In the genomic region with DNA sequence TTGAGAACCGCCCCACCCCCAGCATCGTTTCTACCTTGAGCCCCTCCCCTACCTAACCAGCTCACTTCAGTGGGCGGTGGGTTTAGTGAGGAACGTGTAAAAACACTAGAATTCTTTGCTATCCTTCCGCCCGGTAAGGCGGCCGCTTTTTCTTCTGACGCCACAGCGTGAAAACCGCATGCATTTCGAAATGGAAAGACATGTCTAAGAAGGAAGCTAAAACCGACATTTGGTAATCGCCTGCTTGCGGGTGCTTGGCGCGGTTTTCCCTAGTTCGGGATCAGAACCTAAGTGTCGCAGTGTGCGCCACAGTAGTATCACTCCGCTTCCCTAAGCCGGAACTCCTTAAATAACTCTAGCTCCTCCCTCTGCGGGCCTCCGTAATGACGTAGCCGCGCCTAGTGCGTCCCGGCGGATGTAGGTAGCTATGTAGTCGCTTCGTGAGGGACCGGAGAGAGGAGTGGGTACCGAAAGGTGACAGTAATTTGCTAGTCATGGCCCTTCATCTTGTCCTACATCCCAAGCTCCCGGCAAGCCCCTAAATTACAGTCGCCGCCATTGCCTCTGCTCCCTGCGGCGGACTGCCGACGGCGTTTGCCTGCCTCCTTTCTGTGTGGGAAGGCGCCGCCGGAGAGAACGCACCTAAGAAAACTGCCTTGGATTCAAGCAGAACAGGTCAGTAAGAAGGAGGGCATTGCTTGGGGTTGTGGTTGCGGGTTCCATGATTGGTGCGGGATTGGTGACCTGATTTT, we compare ENCODE assay signal across 8 mouse cellular contexts. TPM values are rescaled to one million over a fixed set of nuclear protein-coding genes. Genes with fewer than 3 reads are reported as not detected.
DNase-seq lines count a peak whose midpoint lies in the region; ATAC-seq and TF ChIP-seq lines count a peak whose summit lies in the region.

A gene (plus strand): TSS at position 430 of the 752 bp plus-strand sequence.
A gene (plus strand): TSS at position 430 of the 752 bp plus-strand sequence.

- peak within 1 kb of the TSS; percentile 83 for H3K27ac ChIP-seq in embryonic facial prominence, embryonic 14.5 days (replicated peaks; ENCODE audit: low read depth, low read length)
- peak within 1 kb of the TSS; percentile 84 for H3K27ac ChIP-seq in heart, adult 2 months
- H3K27ac ChIP-seq in limb, embryonic 13.5 days: peak within 1 kb of the TSS; percentile 80
- peak within 1 kb of the TSS; percentile 95 for H3K27ac ChIP-seq in midbrain, embryonic 16.5 days (ENCODE audit: low read length)

- peak; percentile 88 for DNase-seq in 3T3-L1 (ENCODE audit: low read depth, low spot score)
- peak; percentile 49 to 64 for DNase-seq in adrenal gland, postnatal 4 days (ENCODE audit: low spot score in 2 of 2)
- peak; percentile 96 for DNase-seq in embryonic facial prominence, embryonic 14.5 days (ENCODE audit: low spot score)
- peak; percentile 89 for DNase-seq in heart, adult 2 months
- DNase-seq in kidney, adult 8-10 months: peak; percentile 89 to 92
- DNase-seq in spleen, postnatal 10 days (ENCODE audit: low spot score in 2 of 2): peak; percentile 66 to 86

- H3K27me3 ChIP-seq in embryonic facial prominence, embryonic 14.5 days (replicated peaks; ENCODE audit: control insufficient read depth, insufficient read depth, low read length): peaks cover 14% of the 10 kb centered on the region; the same call in 1 of the 2 replicates
- H3K27me3 ChIP-seq in heart, adult 2 months (ENCODE audit: control insufficient read depth, insufficient read depth, low read length): no peaks in the 10 kb centered on the region
- peaks cover 18% of the 10 kb centered on the region; the same call in 1 of the 2 replicates for H3K27me3 ChIP-seq in limb, embryonic 13.5 days
- H3K27me3 ChIP-seq in midbrain, embryonic 16.5 days (ENCODE audit: control insufficient read depth, insufficient read depth, low read depth, low read length): 0 out of 2 replicates have a peak, but pooled peaks cover 2% of the 10 kb centered on the region

- no peak for TF ChIP-seq CTCF in heart, adult 2 months (IDR thresholded peaks at IDR 0.05)

- H3K4me3 ChIP-seq in embryonic facial prominence, embryonic 14.5 days (ENCODE audit: low read depth, low read length): peak within 1 kb of the TSS; percentile 61
- peak within 1 kb of the TSS; percentile 70 for H3K4me3 ChIP-seq in heart, adult 2 months
- H3K4me3 ChIP-seq in limb, embryonic 13.5 days: peak within 1 kb of the TSS; percentile 64
- H3K4me3 ChIP-seq in midbrain, embryonic 16.5 days (ENCODE audit: low read depth, low read length): peak within 1 kb of the TSS; percentile 65

- H3K36me3 ChIP-seq in embryonic facial prominence, embryonic 14.5 days (ENCODE audit: control insufficient read depth, insufficient read depth, low read length): 0 out of 2 replicates have a peak, but pooled peaks cover 3% of the 10 kb centered on the region
- H3K36me3 ChIP-seq in heart, adult 2 months (ENCODE audit: control insufficient read depth, insufficient read depth, low read length): 0 out of 2 replicates have a peak, but pooled peaks cover 2% of the 10 kb centered on the region
- H3K36me3 ChIP-seq in limb, embryonic 13.5 days: peaks cover 7% of the 10 kb centered on the region; the same call in 1 of the 2 replicates
- no peaks in the 10 kb centered on the region for H3K36me3 ChIP-seq in midbrain, embryonic 16.5 days (ENCODE audit: control insufficient read depth, insufficient read depth, low read length)

- no peaks in the 10 kb centered on the region for H3K4me1 ChIP-seq in embryonic facial prominence, embryonic 14.5 days (ENCODE audit: control insufficient read depth, insufficient read depth, low read length)
- H3K4me1 ChIP-seq in heart, adult 2 months (ENCODE audit: control insufficient read depth, insufficient read depth, low read length): no peaks in the 10 kb centered on the region
- peaks cover 7% of the 10 kb centered on the region; the same call in 1 of the 2 replicates for H3K4me1 ChIP-seq in limb, embryonic 13.5 days
- peaks cover 7% of the 10 kb centered on the region for H3K4me1 ChIP-seq in midbrain, embryonic 16.5 days (ENCODE audit: control insufficient read depth, insufficient read depth, low read length)

- H3K79me2 ChIP-seq in heart, adult 2 months (replicated peaks; ENCODE audit: control insufficient read depth, insufficient read depth, low read length): no peaks in the 10 kb centered on the region

- ATAC-seq in embryonic facial prominence, embryonic 14.5 days (ENCODE audit: low read depth): peak; percentile 98
- ATAC-seq in limb, embryonic 13.5 days (ENCODE audit: low FRiP score, low read depth): peak; percentile 97
- ATAC-seq in midbrain, embryonic 16.5 days: peak; percentile 98

- H3K9ac ChIP-seq in embryonic facial prominence, embryonic 14.5 days (ENCODE audit: low read depth, low read length): peak within 1 kb of the TSS; percentile 75
- H3K9ac ChIP-seq in heart, adult 2 months (ENCODE audit: low read depth, low read length): peak within 1 kb of the TSS; percentile 95
- peak within 1 kb of the TSS; percentile 72 for H3K9ac ChIP-seq in limb, embryonic 13.5 days
- peak within 1 kb of the TSS; percentile 78 for H3K9ac ChIP-seq in midbrain, embryonic 16.5 days (ENCODE audit: low read depth, low read length)

- intact Hi-C loops in heart, adult 2 months (cut with DNase I): loop anchor here (5.0 to 10.0 kb wide), 2 partner anchors 88 to 145 kb away; no protein-coding TSS in a partner anchor

- H3K4me2 ChIP-seq in embryonic facial prominence, embryonic 14.5 days (ENCODE audit: low read depth, low read length): peak within 1 kb of the TSS; percentile 58
- H3K4me2 ChIP-seq in limb, embryonic 13.5 days (replicated peaks): peak within 1 kb of the TSS; percentile 65
- H3K4me2 ChIP-seq in midbrain, embryonic 16.5 days (ENCODE audit: low read length): peak within 1 kb of the TSS; percentile 67

- TF ChIP-seq POLR2A in heart, adult 2 months (IDR thresholded peaks at IDR 0.05; ENCODE audit: insufficient read depth, low read depth, low read length): peak; percentile 82

- WGBS in embryonic facial prominence, embryonic 14.5 days: 21% methylated on average over 45 of the region's 48 CpGs
- 10% methylated on average over 48 of the region's 48 CpGs for WGBS in heart, adult 2 months
- 16% methylated on average over 48 of the region's 48 CpGs for WGBS in limb, embryonic 13.5 days
- 21% methylated on average over 48 of the region's 48 CpGs for WGBS in midbrain, embryonic 16.5 days

- no peak for TF ChIP-seq EP300 in heart, adult 2 months (IDR thresholded peaks at IDR 0.05; ENCODE audit: insufficient read depth, low read depth, low read length)

- H3K9me3 ChIP-seq in embryonic facial prominence, embryonic 14.5 days (ENCODE audit: control insufficient read depth, low read length): no peaks in the 10 kb centered on the region
- no peaks in the 10 kb centered on the region for H3K9me3 ChIP-seq in limb, embryonic 13.5 days
- H3K9me3 ChIP-seq in midbrain, embryonic 16.5 days (replicated peaks; ENCODE audit: control insufficient read depth, low read length, poor library complexity, severe bottlenecking): no peaks in the 10 kb centered on the region

RNA-seq across cellular contexts. Expression of the first gene that starts in this region (rescaled TPM):
- 10 to 100 TPM; 23.8 to 28.6 TPM for total RNA-seq in adrenal gland, postnatal 4 days (2021)
- polyA plus RNA-seq in embryonic facial prominence, embryonic 14.5 days (2014; fragmentation: Nextera tagmentation; extraction: Ambion mirVana): 6.9 and 9.2 TPM in 2 replicates
- total RNA-seq in heart, adult 2 months (2021): 1 to 10 TPM; 4.9 to 6.5 TPM
- 1.8 and 3.0 TPM in 2 replicates for polyA plus RNA-seq in heart, adult 2 months (2012; rRNA removed)
- 13.2 and 13.3 TPM in 2 replicates for polyA plus RNA-seq in limb, embryonic 13.5 days (2015; fragmentation: Nextera tagmentation; extraction: Ambion mirVana)
- 13.4 and 13.7 TPM in 2 replicates for polyA plus RNA-seq in midbrain, embryonic 16.5 days (2015; fragmentation: Nextera tagmentation; extraction: Ambion mirVana)

RNA-seq across cellular contexts. Expression of the second gene that starts in this region (rescaled TPM):
- 100 to 1,000 TPM in 1 of 2 experiments, 10 to 100 TPM in 1; 84.6 to 102 TPM for total RNA-seq in adrenal gland, postnatal 4 days (2021)
- 56.4 and 59.2 TPM in 2 replicates for polyA plus RNA-seq in embryonic facial prominence, embryonic 14.5 days (2014; fragmentation: Nextera tagmentation; extraction: Ambion mirVana)
- total RNA-seq in heart, adult 2 months (2021): 10 to 100 TPM; 18.3 to 25.0 TPM
- polyA plus RNA-seq in heart, adult 2 months (2012; rRNA removed): 7.9 and 11.6 TPM in 2 replicates
- polyA plus RNA-seq in limb, embryonic 13.5 days (2015; fragmentation: Nextera tagmentation; extraction: Ambion mirVana): 60.1 and 68.4 TPM in 2 replicates
- polyA plus RNA-seq in midbrain, embryonic 16.5 days (2015; fragmentation: Nextera tagmentation; extraction: Ambion mirVana): 298 and 313 TPM in 2 replicates

Comparison
In these comparisons a context has a peak if more than half of its experiments do, and no peak if none do; other contexts are left out.
1. Peak in every context shown above with its lines: DNase-seq, ATAC-seq, H3K4me3 ChIP-seq and H3K27ac ChIP-seq.